Mouse (Mus musculus) C2C12 (cell line): ENCODE results near the gene Bcan. TPM values are rescaled to one million over a fixed set of nuclear protein-coding genes. Genes with fewer than 3 reads are reported as not detected.

Source experiments
- H3K27me3 ChIP-seq: one replicate; pipeline ENCODE4 v1.6.1; 2011; ENCODE audit not compliant: control insufficient read depth, insufficient read depth, insufficient read length
- H3K36me3 ChIP-seq: one replicate; pipeline ENCODE4 v1.6.1; 2011; ENCODE audit not compliant: control insufficient read depth, insufficient read depth
- H3K4me3 ChIP-seq: one replicate; pipeline ENCODE4 v1.5.1; 2011; ENCODE audit warnings: mild to moderate bottlenecking, control low read depth; ENCODE audit not compliant: poor library complexity, insufficient read depth, severe bottlenecking
- H3K79me2 ChIP-seq: one replicate; pipeline ENCODE4 v1.6.1; 2011; ENCODE audit not compliant: control insufficient read depth, insufficient read depth
- H3K79me3 ChIP-seq: one replicate; pipeline ENCODE4 v1.6.1; 2011; ENCODE audit warnings: low read depth, control low read depth
- H3ac ChIP-seq: one replicate; pipeline ENCODE3; 2011; ENCODE audit warnings: low read depth; ENCODE audit not compliant: control insufficient read depth, insufficient read length
- CEBPB ChIP-seq: IDR thresholded peaks from one replicate; pipeline ENCODE4 v1.6.1; 2011; ENCODE audit warnings: low read depth, mild to moderate bottlenecking, control low read depth, moderate library complexity
- CTCF ChIP-seq: IDR thresholded peaks from one replicate; pipeline ENCODE4 v1.5.1; 2011; ENCODE audit not compliant: control insufficient read depth, insufficient read depth, insufficient read length
- FOSL1 ChIP-seq: IDR thresholded peaks from one replicate; pipeline ENCODE4 v1.8.0; 2011; ENCODE audit warnings: mild to moderate bottlenecking, low read length; ENCODE audit not compliant: poor library complexity, insufficient read depth, severe bottlenecking
- MAX ChIP-seq: IDR thresholded peaks from one replicate; pipeline ENCODE4 v1.6.1; 2011; ENCODE audit warnings: mild to moderate bottlenecking, control low read depth
- MYOD1 ChIP-seq: IDR thresholded peaks from one replicate; pipeline ENCODE4 v1.6.1; 2011; ENCODE audit warnings: low read depth; ENCODE audit not compliant: control insufficient read depth, insufficient read length
- MYOG ChIP-seq: IDR thresholded peaks from one replicate; pipeline ENCODE4 v1.6.1; 2011; ENCODE audit not compliant: control insufficient read depth, insufficient read length; ENCODE audit errors: extremely low read depth
- USF1 ChIP-seq: IDR thresholded peaks from one replicate; pipeline ENCODE4 v1.6.1; 2011; ENCODE audit warnings: low read depth, mild to moderate bottlenecking, control low read depth, moderate library complexity
- polyA plus RNA-seq: library from polyadenylated mRNA; unstranded; fragments of >200 nt; fragmentation: generic; extraction: Trizol; gene quantifications from one replicate; pipeline ENCODE4 v1.2.1, GENCODE M21; 2012; ENCODE audit warnings: missing spikeins

The Bcan gene
- polyA plus RNA-seq, 1 experiment, result 0.15 TPM

- Histone ChIP-seq H3K4me3 (peak overlapping the region; percentile 72), H3K36me3 (peaks cover 56% of the 10 kb centered on the region), H3K79me2 (peaks cover 57% of the 10 kb centered on the region), H3ac (peak overlapping the region; percentile 85), H3K79me3 (peaks cover 48% of the 10 kb centered on the region), H3K27me3 (no peaks in the 10 kb centered on the region)
- TF ChIP-seq USF1, result no peak
- TF ChIP-seq CEBPB, result no peak
- TF ChIP-seq FOSL1, result no peak
- no peak for TF ChIP-seq MYOD1
- no peak for TF ChIP-seq MAX
- TF ChIP-seq MYOG, result no peak
- TF ChIP-seq CTCF, result no peak
These were observed 26.2 kb downstream of the Bcan start for GRCm38 (mm10) chr3:87973593-87974380.

GRCm38 (mm10) chr3:87972776-87973175 is 27.3 kb downstream of the Bcan start:
- H3ac ChIP-seq, result peak overlapping the region; percentile 85
- H3K79me3 ChIP-seq, result peaks cover 48% of the 10 kb centered on the region
- H3K4me3 ChIP-seq, result peak overlapping the region; percentile 72
- peaks cover 57% of the 10 kb centered on the region for H3K79me2 ChIP-seq
- TF ChIP-seq MAX (no peak), USF1 (no peak), FOSL1 (no peak), MYOG (no peak), MYOD1 (no peak), CTCF (no peak), CEBPB (no peak)
- peaks cover 48% of the 10 kb centered on the region for H3K36me3 ChIP-seq
- no peaks in the 10 kb centered on the region for H3K27me3 ChIP-seq

GRCm38 (mm10) chr3:87972203-87972664 is 27.8 kb downstream of the Bcan start:
- TF ChIP-seq MYOD1 (peak; percentile 76), USF1 (no peak)
- Histone ChIP-seq H3K27me3 (no peaks in the 10 kb centered on the region), H3K4me3 (peak overlapping the region; percentile 72), H3ac (peak overlapping the region; percentile 85), H3K79me2 (peaks cover 57% of the 10 kb centered on the region), H3K36me3 (peaks cover 42% of the 10 kb centered on the region), H3K79me3 (peaks cover 48% of the 10 kb centered on the region)

- Histone ChIP-seq H3ac (peak overlapping the region; percentile 85), H3K79me3 (peaks cover 46% of the 10 kb centered on the region), H3K79me2 (peaks cover 56% of the 10 kb centered on the region), H3K27me3 (no peaks in the 10 kb centered on the region), H3K36me3 (peaks cover 36% of the 10 kb centered on the region), H3K4me3 (peak overlapping the region; percentile 72)
- TF ChIP-seq CEBPB, result no peak
- no peak for TF ChIP-seq FOSL1
- no peak for TF ChIP-seq MAX
- no peak for TF ChIP-seq CTCF
- no peak for TF ChIP-seq USF1
- no peak for TF ChIP-seq MYOD1
- TF ChIP-seq MYOG, result no peak
These were observed 28.4 kb downstream of the Bcan start for GRCm38 (mm10) chr3:87971489-87972202.

GRCm38 (mm10) chr3:87970939-87971488 is 29.0 kb downstream of the Bcan start, which contains the start of gene Nes:
Gene Nes (plus strand): TSS chr3:87971078.
- Histone ChIP-seq H3K79me2 (peaks cover 51% of the 10 kb centered on the region), H3K36me3 (peaks cover 30% of the 10 kb centered on the region), H3K79me3 (peaks cover 45% of the 10 kb centered on the region), H3K4me3 (peak within 1 kb of the TSS; percentile 72), H3K27me3 (no peaks in the 10 kb centered on the region), H3ac (peak within 1 kb of the TSS; percentile 85)
- TF ChIP-seq MAX (peak; percentile 44), CTCF (no peak)
